Mouse (Mus musculus): Measurements from ENCODE around the gene Rrad.
"Not testable (repeated sequence)": the region's sequence is repeated elsewhere in the genome, so short reads cannot be mapped to it uniquely, and the experiment has no call there.

Gene Rrad

GRCm38 (mm10) chr8:104630981-104631663 is at the start of gene Rrad:
Rrad (minus strand) TSS chr8:104631327.
- DNase-seq = peak; percentile 81

GRCm38 (mm10) chr8:104655614-104656013 is 24.5 kb upstream of the Rrad start:
- DNase-seq = no peak

GRCm38 (mm10) chr8:104654984-104655383 is 23.9 kb upstream of the Rrad start:
- DNase-seq = peak; percentile 74

- not testable (repeated sequence) for DNase-seq
Observed at GRCm38 (mm10) chr8:104644187-104644586, 13.1 kb upstream of the Rrad start.

GRCm38 (mm10) chr8:104642324-104642654 is 11.2 kb upstream of the Rrad start:
- DNase-seq = no peak

DNA sequence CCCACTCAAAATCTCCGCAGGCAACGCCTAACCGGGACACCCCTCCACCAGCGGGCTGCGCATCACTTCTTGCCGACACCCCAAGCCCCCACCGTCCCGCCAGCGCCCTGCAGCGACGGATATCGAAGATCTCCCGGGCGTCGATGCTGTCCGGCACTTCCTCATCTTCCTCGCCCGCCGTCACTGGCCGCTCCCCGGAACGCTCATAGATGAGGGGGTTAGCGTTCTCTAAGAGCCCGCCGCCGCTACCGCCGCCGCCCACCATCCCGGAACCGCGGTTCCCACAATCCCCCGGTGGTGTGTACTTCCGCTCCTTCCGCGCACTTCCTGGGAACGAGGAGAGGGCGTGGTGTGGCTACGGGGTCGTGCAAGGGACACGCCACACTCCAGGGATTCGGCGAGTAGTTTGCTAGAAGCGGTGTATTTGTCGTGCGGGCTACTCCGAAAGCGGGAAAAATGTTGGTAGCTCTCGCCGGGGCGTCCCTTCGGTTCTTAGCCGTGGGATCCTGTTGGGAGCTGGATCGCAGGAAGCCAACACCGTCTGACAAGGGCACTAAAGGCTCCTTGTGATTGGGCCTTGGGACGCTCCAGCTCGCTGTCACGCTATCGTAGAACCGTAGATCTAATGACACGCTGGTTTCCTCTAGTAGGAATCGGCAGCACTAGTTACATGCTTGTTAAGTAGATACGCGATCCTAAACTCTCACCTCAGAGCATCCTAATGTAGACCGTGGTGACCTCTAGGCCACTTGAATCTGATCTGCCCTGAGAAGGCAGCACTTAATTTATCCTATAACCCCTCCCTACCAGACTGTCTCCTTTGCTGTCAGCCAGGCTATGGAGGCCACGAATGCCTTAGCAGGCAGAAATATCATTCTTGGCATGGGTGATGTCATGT is 10.5 kb upstream of the Rrad start, which contains the start of gene Ciao2b:
Ciao2b (minus strand) TSS at position 540 of the 898 bp plus-strand sequence.
- peak; percentile 89 for DNase-seq

- DNase-seq = no peak
Observed at GRCm38 (mm10) chr8:104640831-104641370, 9.8 kb upstream of the Rrad start.

GRCm38 (mm10) chr8:104640241-104640640 is 9.1 kb upstream of the Rrad start:
- no peak for DNase-seq

- no peak for DNase-seq
Observed at GRCm38 (mm10) chr8:104638010-104638409, 6.9 kb upstream of the Rrad start.

DNA sequence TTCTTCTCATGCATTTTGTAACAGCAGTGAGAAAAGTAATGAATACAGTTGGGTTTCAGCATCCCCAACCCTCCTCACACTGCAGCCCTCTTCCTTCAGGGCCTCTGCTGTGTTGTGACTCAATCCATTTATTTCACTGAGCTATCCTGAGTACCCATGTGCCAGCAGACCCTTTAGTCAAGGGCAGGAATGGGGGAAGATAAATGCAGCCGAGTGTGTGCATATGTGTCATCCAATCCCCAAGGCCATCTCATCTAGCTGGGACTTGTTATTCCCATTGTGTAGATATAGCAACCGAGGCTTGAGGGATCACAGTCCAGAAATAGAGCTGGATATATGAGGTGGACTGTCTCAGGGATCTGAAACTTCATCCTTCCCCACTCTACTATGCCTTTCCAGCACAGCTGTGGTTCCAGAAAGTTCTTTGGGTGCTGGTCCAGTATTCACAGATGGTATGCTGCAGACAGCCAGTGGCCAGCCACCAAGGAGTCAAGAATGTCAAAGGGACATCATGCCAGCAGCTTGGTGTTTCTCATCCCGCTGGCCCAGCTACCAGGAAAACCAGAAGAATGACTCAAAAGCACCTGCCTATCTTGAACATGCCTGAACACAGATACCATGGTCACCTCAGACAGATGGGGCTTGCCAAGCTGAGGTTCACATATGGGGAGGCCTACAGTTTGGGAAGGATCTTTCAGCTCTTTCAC is 4.0 kb upstream of the Rrad start:
- DNase-seq = no peak

DNA sequence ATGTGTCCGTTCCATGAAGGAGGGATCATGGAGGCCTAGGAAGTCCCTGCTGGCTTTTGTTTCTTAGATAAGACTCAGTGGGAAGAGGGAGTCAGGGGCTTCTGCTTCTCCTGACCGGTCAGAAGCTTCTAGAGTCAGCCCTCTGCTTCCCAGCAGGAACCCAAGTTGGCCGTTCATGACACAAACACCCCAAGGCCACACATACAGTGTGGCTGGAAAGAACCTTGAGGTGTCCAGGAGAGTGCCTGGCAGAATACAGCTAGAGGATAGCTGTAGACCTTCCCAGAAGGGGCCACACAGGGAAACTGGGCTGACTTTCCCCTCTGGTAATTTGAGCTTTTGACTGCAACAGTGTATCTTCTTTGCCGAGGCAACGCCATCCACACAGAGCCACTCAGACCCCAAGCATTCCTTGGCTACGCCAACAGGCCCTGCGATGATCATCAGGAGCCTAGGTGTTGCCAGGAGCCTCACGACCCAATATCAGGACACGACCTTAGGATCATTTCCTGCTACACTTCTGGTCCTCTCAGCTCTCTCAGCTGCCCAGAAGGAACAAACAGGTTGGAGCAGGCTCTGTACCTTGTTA is 2.1 kb upstream of the Rrad start:
- no peak for DNase-seq

DNA sequence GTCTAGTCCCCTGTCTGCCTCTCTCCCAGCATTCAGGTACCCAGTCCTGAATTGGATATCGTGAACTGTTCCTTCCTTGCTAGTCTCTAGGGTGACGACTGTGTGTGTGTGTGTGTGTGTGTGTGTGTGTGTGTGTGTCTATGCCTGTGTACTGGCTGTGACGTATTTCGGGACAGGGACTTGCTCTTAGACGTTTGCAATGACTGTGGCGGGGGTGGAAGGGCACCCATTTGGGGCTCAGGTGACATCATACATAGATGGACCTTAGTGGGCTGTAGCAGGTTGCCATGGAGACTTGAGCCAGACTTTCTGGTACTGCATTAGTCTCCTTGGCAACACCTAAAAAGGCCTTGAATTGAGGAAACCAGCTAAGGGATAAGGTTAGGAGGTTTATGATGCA is 1.4 kb upstream of the Rrad start:
- no peak for DNase-seq

- no peak for DNase-seq
Observed at GRCm38 (mm10) chr8:104631975-104632374, 848 bp upstream of the Rrad start.

DNA sequence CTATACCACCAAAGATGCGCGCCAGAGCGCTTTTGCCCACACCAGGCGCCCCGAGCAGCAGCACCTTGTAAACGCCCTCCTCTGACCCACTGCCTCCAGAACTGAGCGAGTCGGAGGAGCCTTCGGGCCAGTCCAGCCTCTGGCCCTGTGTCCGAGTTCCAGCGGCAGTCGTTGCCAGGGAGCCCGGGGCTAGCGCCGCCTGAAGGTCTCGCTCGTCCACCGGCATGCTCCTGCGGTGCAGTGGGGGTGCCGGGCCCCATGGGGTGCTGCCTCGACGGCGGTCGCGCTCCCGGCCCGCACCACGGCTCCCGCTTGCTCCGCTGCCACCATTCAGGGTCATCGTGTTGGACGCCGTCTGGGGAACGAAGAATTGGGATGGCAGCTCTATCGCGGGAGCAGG is 553 bp downstream of the Rrad start:
- DNase-seq = peak; percentile 38

DNA sequence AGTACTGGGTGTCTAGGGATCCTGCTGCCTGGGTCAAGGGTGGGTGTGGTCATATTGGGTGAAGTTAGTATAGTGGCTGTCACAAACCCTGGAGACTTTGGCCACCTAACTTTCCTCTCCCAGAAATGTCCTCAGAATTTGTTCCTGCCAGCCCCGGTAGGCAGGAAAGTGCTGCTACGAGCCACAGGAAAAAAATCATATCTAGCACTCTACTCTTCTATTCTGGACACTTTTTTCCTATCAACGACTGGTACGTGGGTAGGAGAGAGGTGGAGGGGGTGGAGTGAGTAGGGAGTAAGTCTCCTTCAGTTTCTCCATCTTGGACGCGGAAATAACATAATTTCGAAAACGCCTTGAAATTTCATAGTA is 1.0 kb downstream of the Rrad start:
- DNase-seq = no peak

DNA sequence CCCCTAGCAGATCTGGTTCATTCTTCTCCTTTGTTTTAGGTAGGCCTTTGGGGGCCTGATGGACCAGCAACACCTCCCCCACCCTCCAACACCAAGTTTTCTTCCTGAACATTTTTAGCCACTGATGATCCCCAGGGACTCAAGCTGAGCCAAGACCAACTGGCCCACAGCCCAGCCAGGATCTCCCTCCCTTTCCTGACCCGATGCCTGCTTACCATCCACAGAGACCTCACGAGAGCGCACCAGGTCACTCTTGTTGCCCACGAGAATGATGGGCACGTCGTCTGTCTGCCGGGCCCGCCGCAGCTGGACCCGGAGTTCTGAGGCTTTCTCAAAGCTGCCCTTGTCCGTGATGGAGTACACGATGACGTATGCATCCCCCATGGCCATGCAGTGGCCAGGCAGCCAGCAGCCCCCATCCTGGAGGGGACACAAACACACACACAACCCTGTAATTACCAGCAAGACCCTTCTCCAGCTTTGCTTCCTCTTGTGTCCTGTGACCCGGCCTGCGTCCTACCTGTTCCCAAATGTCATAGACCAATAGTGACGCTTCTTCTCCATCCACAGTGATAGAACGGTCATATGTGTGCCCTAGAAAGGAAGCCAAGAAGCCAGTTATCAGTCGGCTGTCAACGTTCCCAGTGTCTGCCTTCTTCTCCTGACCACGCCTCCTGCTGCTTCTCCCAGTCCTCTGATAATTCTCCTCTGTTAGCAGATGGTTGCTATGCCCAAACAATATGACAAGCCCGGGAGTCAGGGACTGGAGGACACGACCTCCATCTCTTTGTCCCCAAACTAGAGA is 1.6 kb downstream of the Rrad start:
- no peak for DNase-seq

DNA sequence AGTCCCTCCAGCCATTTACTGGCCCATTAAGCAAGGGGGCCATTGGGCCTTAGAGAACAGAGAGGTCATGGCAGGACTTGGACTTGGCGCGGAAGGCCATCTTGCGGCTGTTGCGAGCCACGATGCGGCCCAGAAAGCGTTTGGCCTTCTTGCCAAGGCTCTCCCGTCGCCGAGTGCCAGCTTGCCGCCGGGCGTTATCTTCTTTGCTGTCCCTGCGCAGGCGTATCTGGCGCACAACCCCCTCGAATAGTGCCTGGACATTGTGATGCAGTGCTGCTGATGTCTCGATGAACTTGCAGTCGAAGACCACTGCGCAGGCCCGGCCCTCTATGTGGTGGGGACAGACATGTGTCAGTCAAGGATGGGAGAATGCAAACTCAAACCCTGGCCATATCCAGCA is 2.7 kb downstream of the Rrad start:
- no peak for DNase-seq

- DNase-seq = no peak
Observed at GRCm38 (mm10) chr8:104627065-104627740, 3.9 kb downstream of the Rrad start.

GRCm38 (mm10) chr8:104624161-104624560 is 7.0 kb downstream of the Rrad start, which contains the start of gene Cdh16:
Cdh16 (minus strand) TSS chr8:104624396.
- DNase-seq = no peak

DNA sequence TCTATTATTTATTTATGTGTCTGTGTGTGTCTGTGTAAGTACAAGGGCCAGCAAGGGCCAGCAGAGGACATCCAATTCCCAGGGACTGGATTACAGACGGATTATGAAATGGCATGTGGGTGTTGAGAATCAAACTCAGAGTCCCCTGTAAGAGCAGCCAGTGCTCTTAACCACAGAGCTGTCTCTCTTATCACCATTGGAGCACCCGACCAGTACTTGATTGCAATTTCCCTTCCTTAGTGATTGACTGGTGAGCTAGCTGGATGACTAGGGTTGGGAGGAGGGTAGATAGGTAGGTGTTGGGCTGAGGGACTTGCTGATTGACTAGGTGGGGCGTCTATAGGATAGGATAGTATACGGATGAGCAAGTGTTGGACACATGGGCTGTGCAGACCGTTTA is 10.4 kb downstream of the Rrad start:
- DNase-seq = no peak

DNA sequence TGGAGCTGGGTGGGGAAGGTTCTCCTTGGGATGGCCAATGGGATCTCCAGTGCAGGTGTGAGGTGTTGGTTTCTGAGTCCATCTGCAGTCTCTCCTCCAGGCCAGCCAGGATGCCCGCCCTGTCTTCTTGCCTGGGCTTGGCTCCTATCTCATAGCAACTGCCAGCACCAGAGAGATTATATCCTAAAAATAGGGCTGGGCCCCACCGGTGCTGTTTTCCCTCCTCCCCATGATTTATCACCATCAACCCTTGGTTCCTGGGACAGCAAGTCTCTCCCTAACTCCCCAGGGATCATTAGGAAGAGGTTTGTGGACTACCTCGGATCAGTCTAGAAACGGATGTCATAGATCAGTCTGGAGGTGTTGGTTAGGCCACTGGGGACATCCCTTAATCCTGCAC is 18.0 kb downstream of the Rrad start:
- DNase-seq = no peak

Data from thymus, postnatal 25 days (tissue).